Mouse (Mus musculus): ENCODE data around the gene Fancd2os.
A peak's percentile ranks its signal among the peaks of the same experiment; 100 is the strongest.

Fancd2os gene

GRCm38 (mm10) chr6:113600543-113601139 lies at the start of gene Fancd2os:
Gene Fancd2os, minus strand, starts transcription at chr6:113600715.
- no peak for DNase-seq (ENCODE audit: low read depth)

GRCm38 (mm10) chr6:113650197-113650640 lies 49.7 kb upstream of the Fancd2os start:
- no peak for DNase-seq (ENCODE audit: low read depth)

GRCm38 (mm10) chr6:113649346-113650196 lies 49.1 kb upstream of the Fancd2os start:
- no peak for DNase-seq (ENCODE audit: low read depth)

- DNase-seq (ENCODE audit: low read depth): no peak
These were observed 44.3 kb upstream of the Fancd2os start for GRCm38 (mm10) chr6:113644808-113645207.

- no peak for DNase-seq (ENCODE audit: low read depth)
These were observed 43.5 kb upstream of the Fancd2os start for GRCm38 (mm10) chr6:113643967-113644366.

- DNase-seq (ENCODE audit: low read depth): no peak
These were observed 42.5 kb upstream of the Fancd2os start for GRCm38 (mm10) chr6:113643021-113643420.

GRCm38 (mm10) chr6:113642605-113643004 lies 42.1 kb upstream of the Fancd2os start:
- no peak for DNase-seq (ENCODE audit: low read depth)

GRCm38 (mm10) chr6:113639201-113639600 lies 38.7 kb upstream of the Fancd2os start:
- no peak for DNase-seq (ENCODE audit: low read depth)

GRCm38 (mm10) chr6:113638302-113639040 lies 38.0 kb upstream of the Fancd2os start, which contains the start of gene Irak2:
Gene Irak2, plus strand, starts transcription at chr6:113638467.
- peak; percentile 79 for DNase-seq (ENCODE audit: low read depth)

GRCm38 (mm10) chr6:113632863-113633262 lies 32.3 kb upstream of the Fancd2os start:
- no peak for DNase-seq (ENCODE audit: low read depth)

- DNase-seq (ENCODE audit: low read depth): no peak
These were observed 29.8 kb upstream of the Fancd2os start for GRCm38 (mm10) chr6:113630322-113630721.

- peak; percentile 38 for DNase-seq (ENCODE audit: low read depth)
These were observed 24.7 kb upstream of the Fancd2os start for GRCm38 (mm10) chr6:113624989-113625770.

- peak; percentile 44 for DNase-seq (ENCODE audit: low read depth)
These were observed 23.6 kb upstream of the Fancd2os start, which contains the start of gene Vhl for GRCm38 (mm10) chr6:113623941-113624751. Gene Vhl, plus strand, starts transcription at chr6:113623959.

- DNase-seq (ENCODE audit: low read depth): no peak
These were observed 22.9 kb upstream of the Fancd2os start for GRCm38 (mm10) chr6:113623386-113623785.

GRCm38 (mm10) chr6:113615489-113615888 lies 15.0 kb upstream of the Fancd2os start:
- DNase-seq (ENCODE audit: low read depth): no peak

GRCm38 (mm10) chr6:113614997-113615396 lies 14.5 kb upstream of the Fancd2os start:
- DNase-seq (ENCODE audit: low read depth): no peak

GRCm38 (mm10) chr6:113614152-113614551 lies 13.6 kb upstream of the Fancd2os start:
- no peak for DNase-seq (ENCODE audit: low read depth)

GRCm38 (mm10) chr6:113612258-113612969 lies 11.9 kb upstream of the Fancd2os start:
- DNase-seq (ENCODE audit: low read depth): no peak

GRCm38 (mm10) chr6:113609293-113609692 lies 8.8 kb upstream of the Fancd2os start:
- DNase-seq (ENCODE audit: low read depth): no peak

- no peak for DNase-seq (ENCODE audit: low read depth)
These were observed 8.4 kb upstream of the Fancd2os start for GRCm38 (mm10) chr6:113608871-113609270.
